Mouse (Mus musculus) forebrain, embryonic 13.5 days (tissue): ENCODE results near the gene Adarb2. TPM values are rescaled to one million over a fixed set of nuclear protein-coding genes. Genes with fewer than 3 reads are reported as not detected.

ENCODE experiments used
- ATAC-seq: fragments of 200-750 bp; cut with Nextera tagmentation; 2 replicates; pipeline ENCODE4 v1.8.0; 2017
- H3K27ac ChIP-seq: fragments of 300-500 bp; sonication (generic); 2 replicates; pipeline ENCODE4 v1.5.1; 2015; ENCODE audit warnings: inconsistent platforms, mild to moderate bottlenecking, moderate library complexity
- H3K27me3 ChIP-seq: fragments of 300-500 bp; sonication (generic); 2 replicates; pipeline ENCODE4 v1.6.1; 2015; ENCODE audit warnings: mild to moderate bottlenecking, inconsistent platforms
- H3K36me3 ChIP-seq: fragments of 300-500 bp; sonication (generic); 2 replicates; pipeline ENCODE4 v1.6.1; 2015; ENCODE audit warnings: mild to moderate bottlenecking, inconsistent platforms; ENCODE audit not compliant: poor library complexity, severe bottlenecking
- H3K4me1 ChIP-seq: fragments of 300-500 bp; sonication (generic); 2 replicates; pipeline ENCODE4 v1.6.1; 2015; ENCODE audit warnings: inconsistent platforms
- H3K4me2 ChIP-seq: fragments of 300-500 bp; sonication (generic); 2 replicates; pipeline ENCODE4 v1.6.1; 2015; ENCODE audit warnings: inconsistent platforms, mild to moderate bottlenecking, moderate library complexity
- H3K4me3 ChIP-seq: fragments of 300-500 bp; sonication (generic); 2 replicates; pipeline ENCODE4 v1.5.1; 2015; ENCODE audit warnings: mild to moderate bottlenecking, inconsistent platforms
- H3K9ac ChIP-seq: fragments of 300-500 bp; sonication (generic); 2 replicates; pipeline ENCODE4 v1.6.1; 2015; ENCODE audit warnings: mild to moderate bottlenecking, inconsistent platforms
- H3K9me3 ChIP-seq: fragments of 300-500 bp; sonication (generic); replicated peaks from 2 replicates; pipeline ENCODE4 v1.6.1; 2016; ENCODE audit warnings: inconsistent platforms
- WGBS: fragments of 180-500 bp; shearing (Covaris S2); methylation state at CpG from one replicate; pipeline ENCODE4 v1.1.7; 2015; 5-methylcytosine and 5-hydroxymethylcytosine counted together
- polyA plus RNA-seq: library from polyadenylated mRNA; unstranded; fragments of >200 nt; fragmentation: Nextera tagmentation; extraction: Ambion mirVana; gene quantifications from 2 replicates; pipeline ENCODE4 v1.2.1, GENCODE M21; 2015

The Adarb2 gene
- polyA plus RNA-seq, 1 experiment from 2014 or later, result 8.9 TPM

DNA sequence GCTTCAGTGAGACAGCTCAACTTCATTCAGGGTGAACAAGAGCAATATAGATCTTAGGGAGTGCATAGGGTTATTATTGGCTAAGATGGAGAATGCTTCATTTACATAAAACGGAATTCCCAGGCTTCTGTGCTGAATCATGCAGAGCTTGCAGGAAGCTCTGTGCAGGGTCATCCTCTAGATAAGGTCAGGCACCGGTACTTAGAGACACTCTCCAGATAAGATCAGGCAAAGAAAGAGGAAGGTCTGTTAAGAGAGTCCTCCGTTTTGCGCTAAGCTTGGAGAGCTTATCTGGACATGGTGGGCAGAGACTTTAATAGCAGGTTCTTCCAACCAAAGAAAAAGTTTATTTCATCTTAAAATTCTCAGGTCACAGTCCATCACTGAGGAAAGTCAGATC is 542.9 kb downstream of the Adarb2 start:
- Histone ChIP-seq H3K9me3 (no peaks in the 10 kb centered on the region), H3K4me3 (no peak overlapping the region), H3K4me2 (no peak overlapping the region), H3K27ac (no peak overlapping the region), H3K9ac (no peak overlapping the region), H3K36me3 (no peaks in the 10 kb centered on the region), H3K27me3 (no peaks in the 10 kb centered on the region), H3K4me1 (no peaks in the 10 kb centered on the region)
- 83% methylated on average over 4 of the region's 4 CpGs for WGBS
- no peak for ATAC-seq

GRCm38 (mm10) chr13:8749451-8749850 is 546.8 kb downstream of the Adarb2 start:
- Histone ChIP-seq H3K36me3 (no peaks in the 10 kb centered on the region), H3K9ac (no peak overlapping the region), H3K4me3 (no peak overlapping the region), H3K27me3 (no peaks in the 10 kb centered on the region), H3K4me1 (no peaks in the 10 kb centered on the region), H3K4me2 (no peak overlapping the region), H3K27ac (no peak overlapping the region), H3K9me3 (no peaks in the 10 kb centered on the region)
- 87% methylated on average over 6 of the region's 6 CpGs for WGBS
- ATAC-seq, result no peak

GRCm38 (mm10) chr13:8760940-8761339 is 558.3 kb downstream of the Adarb2 start:
- WGBS, result 69% methylated on average over 8 of the region's 8 CpGs
- ATAC-seq, result no peak
- H3K9me3 ChIP-seq, result no peaks in the 10 kb centered on the region

GRCm38 (mm10) chr13:8769654-8770227 is 567.1 kb downstream of the Adarb2 start:
- Histone ChIP-seq H3K36me3 (no peaks in the 10 kb centered on the region; the same call in 1 of the 2 replicates), H3K4me3 (no peak overlapping the region), H3K9me3 (no peaks in the 10 kb centered on the region), H3K9ac (no peak overlapping the region), H3K4me1 (peaks cover 5% of the 10 kb centered on the region; the same call in 1 of the 2 replicates), H3K27me3 (no peaks in the 10 kb centered on the region), H3K27ac (no peak overlapping the region), H3K4me2 (no peak overlapping the region)
- WGBS, result 95% methylated on average over 7 of the region's 7 CpGs
- ATAC-seq, result no peak

More at GRCm38 (mm10) chr13:8760940-8761339, 558.3 kb downstream of the Adarb2 start:
- no peak overlapping the region for H3K4me3 ChIP-seq
- no peak overlapping the region for H3K9ac ChIP-seq
- no peaks in the 10 kb centered on the region for H3K36me3 ChIP-seq
- no peak overlapping the region for H3K4me2 ChIP-seq
- no peaks in the 10 kb centered on the region for H3K27me3 ChIP-seq
- H3K4me1 ChIP-seq, result no peaks in the 10 kb centered on the region
- no peak overlapping the region for H3K27ac ChIP-seq

- no peaks in the 10 kb centered on the region for H3K9me3 ChIP-seq
- no peak overlapping the region for H3K9ac ChIP-seq
- no peak for ATAC-seq
- no peaks in the 10 kb centered on the region; the same call in 1 of the 2 replicates for H3K36me3 ChIP-seq
- no peak overlapping the region for H3K4me3 ChIP-seq
- H3K4me2 ChIP-seq, result no peak overlapping the region
- peaks cover 9% of the 10 kb centered on the region; the same call in 1 of the 2 replicates for H3K4me1 ChIP-seq
- H3K27me3 ChIP-seq, result no peaks in the 10 kb centered on the region
- no peak overlapping the region for H3K27ac ChIP-seq
- WGBS, result 77% methylated on average over 4 of the region's 4 CpGs
Observed at GRCm38 (mm10) chr13:8770616-8771015, 568.0 kb downstream of the Adarb2 start.

- ATAC-seq, result peak; percentile 7; the same call in 1 of the 2 replicates
- H3K27me3 ChIP-seq, result no peaks in the 10 kb centered on the region
- H3K27ac ChIP-seq, result no peak overlapping the region
- no peaks in the 10 kb centered on the region for H3K36me3 ChIP-seq
- WGBS, result 57% methylated on average over 4 of the region's 4 CpGs
- H3K4me3 ChIP-seq, result no peak overlapping the region
- no peak overlapping the region for H3K4me2 ChIP-seq
- H3K9me3 ChIP-seq, result no peaks in the 10 kb centered on the region
- H3K4me1 ChIP-seq, result no peaks in the 10 kb centered on the region
- no peak overlapping the region for H3K9ac ChIP-seq
Observed at GRCm38 (mm10) chr13:8780441-8780840, 577.8 kb downstream of the Adarb2 start.

DNA sequence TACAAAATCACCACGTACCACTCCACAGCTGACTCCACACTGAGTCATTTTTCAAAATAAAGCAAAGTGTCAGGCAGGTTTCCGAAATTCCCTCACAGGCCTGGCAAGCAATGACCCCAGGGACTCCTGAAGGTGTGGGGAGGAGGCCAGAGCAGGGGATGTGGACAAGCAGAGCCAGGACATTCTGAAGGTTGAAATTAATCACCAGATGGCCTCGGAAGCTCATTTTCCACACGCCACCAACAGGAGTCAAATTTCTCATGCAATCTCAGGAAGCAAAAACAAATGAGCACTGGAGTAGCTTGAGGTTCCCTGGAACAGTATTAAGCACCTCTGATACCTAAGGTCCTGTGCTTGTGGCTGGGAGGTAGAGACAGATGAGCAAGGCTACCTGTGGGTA is 580.0 kb downstream of the Adarb2 start:
- H3K27me3 ChIP-seq, result no peaks in the 10 kb centered on the region
- H3K27ac ChIP-seq, result no peak overlapping the region
- ATAC-seq, result no peak
- no peak overlapping the region for H3K4me2 ChIP-seq
- H3K36me3 ChIP-seq, result no peaks in the 10 kb centered on the region
- H3K9ac ChIP-seq, result no peak overlapping the region
- no peaks in the 10 kb centered on the region for H3K4me1 ChIP-seq
- H3K4me3 ChIP-seq, result no peak overlapping the region
- WGBS, result 67% methylated on average over 4 of the region's 4 CpGs
- no peaks in the 10 kb centered on the region for H3K9me3 ChIP-seq

DNA sequence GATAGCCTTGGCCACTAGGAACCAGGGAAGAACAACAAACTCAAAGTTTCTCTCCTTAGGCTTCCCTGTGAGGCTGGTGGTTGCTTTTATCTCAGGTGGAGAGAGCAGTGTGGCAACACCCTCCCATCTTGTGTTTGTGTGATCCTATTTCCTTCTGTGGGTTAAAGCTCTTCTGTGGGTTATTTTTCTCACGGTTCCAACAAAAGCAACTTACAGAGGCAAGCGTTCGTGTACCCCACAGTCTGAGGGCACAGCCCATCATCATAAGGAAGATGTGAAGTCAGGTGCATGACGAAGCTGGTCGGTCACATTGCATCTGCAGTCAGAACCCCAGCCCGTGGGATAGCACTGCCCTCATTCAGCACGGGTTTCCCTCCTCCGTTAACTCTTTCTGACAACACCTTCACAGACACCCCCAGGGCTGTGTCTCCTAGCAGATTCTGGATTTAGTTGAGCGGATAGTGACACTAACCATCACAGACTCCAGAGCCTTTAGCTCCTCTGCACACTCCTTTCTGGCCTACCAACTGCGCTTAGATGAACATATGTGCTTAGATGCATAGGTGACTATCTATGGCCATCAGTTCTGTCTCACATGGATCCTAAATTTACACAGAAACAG is 581.1 kb downstream of the Adarb2 start:
- ATAC-seq, result no peak
- Histone ChIP-seq H3K27me3 (no peaks in the 10 kb centered on the region), H3K4me1 (no peaks in the 10 kb centered on the region), H3K9me3 (no peaks in the 10 kb centered on the region), H3K9ac (no peak overlapping the region), H3K36me3 (no peaks in the 10 kb centered on the region), H3K4me3 (no peak overlapping the region), H3K4me2 (no peak overlapping the region), H3K27ac (no peak overlapping the region)
- WGBS, result 89% methylated on average over 10 of the region's 10 CpGs

GRCm38 (mm10) chr13:8784308-8785061 is 581.8 kb downstream of the Adarb2 start:
- Histone ChIP-seq H3K36me3 (no peaks in the 10 kb centered on the region), H3K4me3 (no peak overlapping the region), H3K9me3 (no peaks in the 10 kb centered on the region), H3K4me2 (no peak overlapping the region), H3K9ac (no peak overlapping the region), H3K27me3 (no peaks in the 10 kb centered on the region), H3K27ac (no peak overlapping the region), H3K4me1 (no peaks in the 10 kb centered on the region)
- 84% methylated on average over 14 of the region's 14 CpGs for WGBS
- peak; percentile 70; the same call in 1 of the 2 replicates for ATAC-seq

GRCm38 (mm10) chr13:8785185-8785584 is 582.5 kb downstream of the Adarb2 start:
- no peaks in the 10 kb centered on the region for H3K4me1 ChIP-seq
- no peak overlapping the region for H3K27ac ChIP-seq
- H3K9me3 ChIP-seq, result no peaks in the 10 kb centered on the region
- H3K36me3 ChIP-seq, result no peaks in the 10 kb centered on the region
- no peak overlapping the region for H3K4me2 ChIP-seq
- no peak overlapping the region for H3K4me3 ChIP-seq
- ATAC-seq, result peak; percentile 81
- no peaks in the 10 kb centered on the region for H3K27me3 ChIP-seq
- WGBS, result 47% methylated on average over 9 of the region's 9 CpGs
- H3K9ac ChIP-seq, result no peak overlapping the region

DNA sequence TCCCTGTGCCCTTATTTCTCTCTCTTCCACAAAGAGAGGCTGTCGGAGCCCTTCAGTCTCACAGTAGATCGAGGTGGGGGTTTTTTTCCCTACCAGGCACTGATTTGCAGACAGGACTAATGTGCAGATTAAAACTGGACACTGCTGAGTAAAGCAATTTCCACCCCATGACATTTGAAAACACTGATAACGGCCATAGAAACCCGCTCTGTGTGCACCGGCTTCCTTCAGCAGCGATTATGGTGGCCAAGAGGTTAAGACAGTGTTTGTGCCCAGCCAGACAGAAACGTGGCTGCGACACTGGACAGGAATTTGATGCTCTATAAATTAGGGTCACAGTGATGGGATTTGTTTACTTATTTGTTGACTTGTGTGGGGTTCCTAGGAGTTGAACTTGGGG is 590.6 kb downstream of the Adarb2 start:
- H3K9ac ChIP-seq, result no peak overlapping the region
- no peak overlapping the region for H3K27ac ChIP-seq
- no peaks in the 10 kb centered on the region for H3K36me3 ChIP-seq
- H3K4me1 ChIP-seq, result no peaks in the 10 kb centered on the region
- H3K4me3 ChIP-seq, result no peak overlapping the region
- no peak for ATAC-seq
- WGBS, result 74% methylated on average over 8 of the region's 8 CpGs
- H3K27me3 ChIP-seq, result no peaks in the 10 kb centered on the region
- no peaks in the 10 kb centered on the region for H3K9me3 ChIP-seq
- H3K4me2 ChIP-seq, result no peak overlapping the region

GRCm38 (mm10) chr13:8800576-8800975 is 597.9 kb downstream of the Adarb2 start:
- no peak overlapping the region for H3K27ac ChIP-seq
- H3K4me1 ChIP-seq, result no peaks in the 10 kb centered on the region
- H3K9ac ChIP-seq, result no peak overlapping the region
- H3K9me3 ChIP-seq, result no peaks in the 10 kb centered on the region
- H3K4me3 ChIP-seq, result no peak overlapping the region
- H3K36me3 ChIP-seq, result peaks cover 17% of the 10 kb centered on the region
- no peaks in the 10 kb centered on the region for H3K27me3 ChIP-seq
- 81% methylated on average over 6 of the region's 6 CpGs for whole genome bisulfite sequencing
- no peak for ATAC-seq
- H3K4me2 ChIP-seq, result no peak overlapping the region
